In genomic region chr6:116716666-116717065, GRCm38 (mm10) we compare ENCODE assay signal across 13 mouse cellular contexts. TPM values are rescaled to one million over a fixed set of nuclear protein-coding genes. Genes with fewer than 3 reads are reported as not detected.
DNase-seq lines count a peak whose midpoint lies in the region; ATAC-seq lines count a peak whose summit lies in the region.
"Had no signal": no experiment of that assay in that cellular context is flagged by ENCODE, and none has a peak within 500 bp of the region (broad histone marks: within the 10 kb centered on the region; RNA-seq: fewer than 3 reads in every experiment).

Gene Tmem72, minus strand, starts transcription at chr6:116716913.

- DNase-seq in spleen, postnatal 4 days (ENCODE audit: low spot score in 2 of 2): no peak
- no peak for DNase-seq in Muller cell, postnatal 12 days (ENCODE audit: inconsistent ontology term)
- DNase-seq: cerebellum, adult 8-10 months; heart, postnatal 14 days; liver, postnatal 0 days had no signal

- ATAC-seq in hindbrain, embryonic 15.5 days (ENCODE audit: low FRiP score, low read depth): 0 out of 2 replicates have a peak, but pooled peaks have one; percentile 34
- ATAC-seq in hindbrain, embryonic 13.5 days (ENCODE audit: low FRiP score): no peak
- peak; percentile 85 for ATAC-seq in intestine, embryonic 16.5 days
- peak; percentile 92 for ATAC-seq in kidney, embryonic 14.5 days (ENCODE audit: low FRiP score, low TSS enrichment)
- 0 out of 2 replicates have a peak, but pooled peaks have one; percentile 61 for ATAC-seq in stomach, embryonic 14.5 days (ENCODE audit: insufficient number of reproducible peaks, insufficient read depth, low FRiP score, low read depth)
- ATAC-seq: liver, postnatal 0 days had no signal

- no peaks in the 10 kb centered on the region for H3K27me3 ChIP-seq in hindbrain, embryonic 15.5 days
- H3K27me3 ChIP-seq in hindbrain, embryonic 13.5 days: no peaks in the 10 kb centered on the region
- no peaks in the 10 kb centered on the region for H3K27me3 ChIP-seq in intestine, embryonic 16.5 days (replicated peaks; ENCODE audit: control insufficient read depth, insufficient read depth, low read length)
- no peaks in the 10 kb centered on the region for H3K27me3 ChIP-seq in kidney, embryonic 14.5 days (ENCODE audit: control insufficient read depth, insufficient read depth, low read length)
- H3K27me3 ChIP-seq in stomach, embryonic 14.5 days (ENCODE audit: control insufficient read depth, insufficient read depth, low read length): no peaks in the 10 kb centered on the region
- H3K27me3 ChIP-seq: embryonic facial prominence, embryonic 12.5 days; forebrain, embryonic 12.5 days had no signal

- no peak within 1 kb of the TSS for H3K9ac ChIP-seq in hindbrain, embryonic 15.5 days
- H3K9ac ChIP-seq in hindbrain, embryonic 13.5 days: no peak within 1 kb of the TSS
- H3K9ac ChIP-seq in intestine, embryonic 16.5 days (ENCODE audit: low read depth, low read length): no peak within 1 kb of the TSS
- H3K9ac ChIP-seq in kidney, embryonic 14.5 days (ENCODE audit: low read depth, low read length): no peak within 1 kb of the TSS
- no peak within 1 kb of the TSS for H3K9ac ChIP-seq in stomach, embryonic 14.5 days (replicated peaks; ENCODE audit: low read depth, low read length)
- H3K9ac ChIP-seq: embryonic facial prominence, embryonic 12.5 days; forebrain, embryonic 12.5 days; liver, postnatal 0 days had no signal

- WGBS in hindbrain, embryonic 15.5 days: 74% methylated on average over 8 of the region's 8 CpGs
- 77% methylated on average over 8 of the region's 8 CpGs for WGBS in hindbrain, embryonic 13.5 days
- WGBS in intestine, embryonic 16.5 days: 47% methylated on average over 8 of the region's 8 CpGs
- 70% methylated on average over 8 of the region's 8 CpGs for WGBS in kidney, embryonic 14.5 days
- 49% methylated on average over 8 of the region's 8 CpGs for WGBS in stomach, embryonic 14.5 days

- H3K9me3 ChIP-seq in hindbrain, embryonic 15.5 days: no peaks in the 10 kb centered on the region
- no peaks in the 10 kb centered on the region for H3K9me3 ChIP-seq in hindbrain, embryonic 13.5 days
- no peaks in the 10 kb centered on the region for H3K9me3 ChIP-seq in intestine, embryonic 16.5 days (ENCODE audit: control insufficient read depth, low read length)
- no peaks in the 10 kb centered on the region for H3K9me3 ChIP-seq in kidney, embryonic 14.5 days (ENCODE audit: control insufficient read depth, low read length)
- no peaks in the 10 kb centered on the region for H3K9me3 ChIP-seq in stomach, embryonic 14.5 days (ENCODE audit: control insufficient read depth, low read depth, low read length)
- H3K9me3 ChIP-seq: embryonic facial prominence, embryonic 12.5 days; forebrain, embryonic 12.5 days had no signal

- H3K4me1 ChIP-seq in hindbrain, embryonic 15.5 days (replicated peaks): no peaks in the 10 kb centered on the region
- H3K4me1 ChIP-seq in hindbrain, embryonic 13.5 days (replicated peaks): peaks cover 6% of the 10 kb centered on the region; the same call in 1 of the 2 replicates
- H3K4me1 ChIP-seq in intestine, embryonic 16.5 days (ENCODE audit: control insufficient read depth, insufficient read depth, low read length): 0 out of 2 replicates have a peak, but pooled peaks cover 5% of the 10 kb centered on the region
- 0 out of 2 replicates have a peak, but pooled peaks cover 4% of the 10 kb centered on the region for H3K4me1 ChIP-seq in kidney, embryonic 14.5 days (ENCODE audit: control insufficient read depth, insufficient read depth, low read length)
- H3K4me1 ChIP-seq in stomach, embryonic 14.5 days (ENCODE audit: control insufficient read depth, insufficient read depth, low read length): no peaks in the 10 kb centered on the region
- H3K4me1 ChIP-seq: embryonic facial prominence, embryonic 12.5 days; forebrain, embryonic 12.5 days had no signal

- no peaks in the 10 kb centered on the region for H3K36me3 ChIP-seq in hindbrain, embryonic 15.5 days
- H3K36me3 ChIP-seq in hindbrain, embryonic 13.5 days: no peaks in the 10 kb centered on the region
- no peaks in the 10 kb centered on the region for H3K36me3 ChIP-seq in intestine, embryonic 16.5 days (ENCODE audit: control insufficient read depth, insufficient read depth, low read length)
- H3K36me3 ChIP-seq in kidney, embryonic 14.5 days (ENCODE audit: control insufficient read depth, insufficient read depth, low read length): no peaks in the 10 kb centered on the region
- H3K36me3 ChIP-seq in stomach, embryonic 14.5 days (ENCODE audit: control insufficient read depth, insufficient read depth, low read length): no peaks in the 10 kb centered on the region
- H3K36me3 ChIP-seq: embryonic facial prominence, embryonic 12.5 days; forebrain, embryonic 12.5 days had no signal

- no peak within 1 kb of the TSS for H3K4me3 ChIP-seq in hindbrain, embryonic 15.5 days
- no peak within 1 kb of the TSS for H3K4me3 ChIP-seq in hindbrain, embryonic 13.5 days
- H3K4me3 ChIP-seq in intestine, embryonic 16.5 days (ENCODE audit: low read length): no peak within 1 kb of the TSS
- H3K4me3 ChIP-seq in kidney, embryonic 14.5 days (ENCODE audit: low read length): no peak within 1 kb of the TSS
- no peak within 1 kb of the TSS for H3K4me3 ChIP-seq in stomach, embryonic 14.5 days (ENCODE audit: low read depth, low read length)
- H3K4me3 ChIP-seq: embryonic facial prominence, embryonic 12.5 days; forebrain, embryonic 12.5 days had no signal

- H3K4me2 ChIP-seq in hindbrain, embryonic 15.5 days: no peak within 1 kb of the TSS
- no peak within 1 kb of the TSS for H3K4me2 ChIP-seq in hindbrain, embryonic 13.5 days
- no peak within 1 kb of the TSS for H3K4me2 ChIP-seq in intestine, embryonic 16.5 days (ENCODE audit: low read depth, low read length)
- H3K4me2 ChIP-seq in kidney, embryonic 14.5 days (replicated peaks; ENCODE audit: low read depth, low read length): 0 out of 2 replicates have a peak within 1 kb of the TSS, but pooled peaks have one; percentile 15
- no peak within 1 kb of the TSS for H3K4me2 ChIP-seq in stomach, embryonic 14.5 days (replicated peaks; ENCODE audit: low read depth, low read length)
- H3K4me2 ChIP-seq: embryonic facial prominence, embryonic 12.5 days; forebrain, embryonic 12.5 days; midbrain, embryonic 11.5 days had no signal

- H3K27ac ChIP-seq in hindbrain, embryonic 15.5 days (replicated peaks): no peak within 1 kb of the TSS
- no peak within 1 kb of the TSS for H3K27ac ChIP-seq in hindbrain, embryonic 13.5 days
- no peak within 1 kb of the TSS for H3K27ac ChIP-seq in intestine, embryonic 16.5 days (ENCODE audit: low read length)
- no peak within 1 kb of the TSS for H3K27ac ChIP-seq in kidney, embryonic 14.5 days (ENCODE audit: low read depth, low read length)
- no peak within 1 kb of the TSS for H3K27ac ChIP-seq in stomach, embryonic 14.5 days (ENCODE audit: low read length)
- H3K27ac ChIP-seq: embryonic facial prominence, embryonic 12.5 days; forebrain, embryonic 12.5 days had no signal

RNA-seq across cellular contexts. Expression of gene Tmem72, which starts in this region (rescaled TPM):
- polyA plus RNA-seq in hindbrain, embryonic 15.5 days (2015; fragmentation: Nextera tagmentation; extraction: Ambion mirVana): 1.7 and 2.9 TPM in 2 replicates
- 1.0 and 1.9 TPM in 2 replicates for polyA plus RNA-seq in hindbrain, embryonic 13.5 days (2015; fragmentation: Nextera tagmentation; extraction: Ambion mirVana)
- polyA plus RNA-seq in intestine, embryonic 16.5 days (2015; fragmentation: Nextera tagmentation; extraction: Ambion mirVana): 0.06 and 0.07 TPM in 2 replicates
- 1.4 and 1.8 TPM in 2 replicates for polyA plus RNA-seq in kidney, embryonic 14.5 days (2014; fragmentation: Nextera tagmentation; extraction: Ambion mirVana)
- 0.06 and 0.07 TPM in 2 replicates for polyA plus RNA-seq in stomach, embryonic 14.5 days (2014; fragmentation: Nextera tagmentation; extraction: Ambion mirVana)
- polyA plus RNA-seq: liver, postnatal 0 days had no signal

Comparison
In these comparisons a context has a peak if more than half of its experiments do, and no peak if none do; other contexts are left out.
1. Peak in ATAC-seq in intestine, embryonic 16.5 days; RNA of the gene not detected or under 1 TPM.
2. Peak in ATAC-seq in stomach, embryonic 14.5 days; RNA of the gene not detected or under 1 TPM.